Mouse (Mus musculus) cerebellum, adult 9-11 months (tissue): ENCODE measurements around the gene Igsf1.

Source experiments
- DNase-seq: peaks from one replicate; pipeline ENCODE4 v3.0.0; 2022

Gene Igsf1

GRCm38 (mm10) chrX:49797213-49798019 is at the start of gene Igsf1:
Gene Igsf1 (minus strand): TSS chrX:49797749.
- no peak for DNase-seq

GRCm38 (mm10) chrX:49770828-49771227 is 26.7 kb downstream of the Igsf1 start:
- DNase-seq: no peak

GRCm38 (mm10) chrX:49745192-49745591 is 52.4 kb downstream of the Igsf1 start:
- no peak for DNase-seq

GRCm38 (mm10) chrX:49734959-49735358 is 62.6 kb downstream of the Igsf1 start, which contains the start of gene Olfr1321:
Gene Olfr1321 (minus strand): TSS chrX:49735059.
- no peak for DNase-seq
